Mouse (Mus musculus) small intestine, adult 10 weeks (tissue): ENCODE data around the gene Bche. TPM values are rescaled to one million over a fixed set of nuclear protein-coding genes. Genes with fewer than 3 reads are reported as not detected.

Experiments used
- polyA plus RNA-seq: library from polyadenylated mRNA; stranded (reverse); fragments of 350-450 nt; fragmentation: Illumina TruSeq; extraction: RNeasy Lipid Tissue Mini Kit (QIAGEN cat#74804); gene quantifications from one replicate; pipeline ENCODE4 v1.2.3, GENCODE M21; 2014; ENCODE audit warnings: low replicate concordance

The Bche gene
- 832 TPM for polyA plus RNA-seq

GRCm38 (mm10) chr3:73708410-73708714 is at the start of gene Bche:
Bche (minus strand) TSS chr3:73708415.

